In the genomic region with DNA sequence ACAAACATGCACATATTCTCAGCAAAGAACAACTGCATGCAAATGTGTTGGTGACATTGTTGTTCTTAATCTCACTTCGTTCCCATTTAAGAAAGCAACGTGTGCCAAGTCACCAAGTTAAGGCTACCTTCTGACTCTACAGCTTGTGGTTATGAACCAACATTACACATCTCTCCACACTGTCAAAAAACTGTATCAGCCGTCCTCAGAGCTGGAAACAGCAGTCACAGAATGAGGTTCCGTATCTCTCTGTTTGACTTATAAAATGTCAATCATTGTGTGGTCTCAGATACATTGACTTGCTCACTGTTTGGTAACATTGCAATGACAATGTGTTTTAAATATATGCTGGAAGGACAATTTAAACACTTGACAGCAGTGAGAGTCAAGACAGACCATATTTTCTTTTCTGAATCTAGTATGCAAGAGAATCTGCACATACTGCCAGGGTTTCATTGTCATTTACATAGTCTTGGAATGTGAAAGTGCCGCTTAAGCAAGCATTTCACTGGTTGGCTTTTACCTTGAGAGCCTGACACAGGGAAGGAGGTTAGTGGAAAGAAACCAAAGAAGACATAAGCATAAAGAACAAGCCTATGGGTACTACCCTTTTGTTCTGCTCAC, we compare ENCODE assay signal across 23 mouse cellular contexts. TPM values are rescaled to one million over a fixed set of nuclear protein-coding genes. Genes with fewer than 3 reads are reported as not detected.
DNase-seq lines count a peak whose midpoint lies in the region; ATAC-seq and TF ChIP-seq lines count a peak whose summit lies in the region.
"Had no signal": no experiment of that assay in that cellular context is flagged by ENCODE, and none has a peak within 500 bp of the region (broad histone marks: within the 10 kb centered on the region; RNA-seq: fewer than 3 reads in every experiment).

No protein-coding gene starts in this region.

- H3K36me3 ChIP-seq in forebrain, embryonic 14.5 days (ENCODE audit: control insufficient read depth, insufficient read depth, low read length), result no peaks in the 10 kb centered on the region
- no peaks in the 10 kb centered on the region for H3K36me3 ChIP-seq in forebrain, embryonic 11.5 days (ENCODE audit: control insufficient read depth, insufficient read depth, low read length)
- H3K36me3 ChIP-seq in forebrain, postnatal 0 days (ENCODE audit: insufficient read depth), result no peaks in the 10 kb centered on the region
- H3K36me3 ChIP-seq: embryonic facial prominence, embryonic 10.5 days; embryonic facial prominence, embryonic 12.5 days; G1E had no signal

- no peak overlapping the region for H3K9ac ChIP-seq in forebrain, embryonic 14.5 days (ENCODE audit: low read length)
- H3K9ac ChIP-seq in forebrain, embryonic 11.5 days (ENCODE audit: low read length), result no peak overlapping the region
- H3K9ac ChIP-seq in forebrain, postnatal 0 days, result no peak overlapping the region
- H3K9ac ChIP-seq: embryonic facial prominence, embryonic 12.5 days had no signal

- 82% methylated on average over 5 of the region's 5 CpGs for WGBS in forebrain, embryonic 14.5 days
- WGBS in forebrain, embryonic 11.5 days, result 89% methylated on average over 5 of the region's 5 CpGs
- WGBS in forebrain, postnatal 0 days, result 60% methylated on average over 5 of the region's 5 CpGs

- no peak overlapping the region for H3K4me2 ChIP-seq in forebrain, embryonic 14.5 days (ENCODE audit: low read length)
- H3K4me2 ChIP-seq in forebrain, embryonic 11.5 days (ENCODE audit: low read depth, low read length, severe bottlenecking), result no peak overlapping the region
- H3K4me2 ChIP-seq in forebrain, postnatal 0 days (ENCODE audit: low read depth), result no peak overlapping the region
- H3K4me2 ChIP-seq: embryonic facial prominence, embryonic 12.5 days had no signal

- H3K4me1 ChIP-seq in forebrain, embryonic 14.5 days (ENCODE audit: control insufficient read depth, insufficient read depth, low read length), result peaks cover 11% of the 10 kb centered on the region
- no peaks in the 10 kb centered on the region for H3K4me1 ChIP-seq in forebrain, embryonic 11.5 days (replicated peaks; ENCODE audit: control insufficient read depth, insufficient read depth, low read length)
- H3K4me1 ChIP-seq in forebrain, postnatal 0 days (ENCODE audit: insufficient read depth), result peaks cover 8% of the 10 kb centered on the region
- H3K4me1 ChIP-seq: embryonic facial prominence, embryonic 10.5 days; embryonic facial prominence, embryonic 12.5 days had no signal

- peak; percentile 44; the same call in 1 of the 2 replicates for ATAC-seq in forebrain, embryonic 14.5 days
- no peak for ATAC-seq in forebrain, embryonic 11.5 days (replicated peaks; ENCODE audit: low FRiP score)
- ATAC-seq in common myeloid progenitor, adult 5-6 weeks (replicated peaks; ENCODE audit: low read depth, poor library complexity, severe bottlenecking), result peak; percentile 65
- ATAC-seq in forebrain, postnatal 0 days, result peak; percentile 85
- ATAC-seq: activated CD4-positive, CD25-positive, alpha-beta regulatory T cell, adult 4 months; CD4-positive, CD25-positive, alpha-beta regulatory T cell, adult 4 months; Patski had no signal

- H3K9me3 ChIP-seq in forebrain, embryonic 14.5 days (replicated peaks; ENCODE audit: control insufficient read depth, low read length), result no peaks in the 10 kb centered on the region
- no peaks in the 10 kb centered on the region for H3K9me3 ChIP-seq in forebrain, embryonic 11.5 days (ENCODE audit: control insufficient read depth, low read length)
- H3K9me3 ChIP-seq in forebrain, postnatal 0 days (ENCODE audit: low read length), result no peaks in the 10 kb centered on the region
- H3K9me3 ChIP-seq: embryonic facial prominence, embryonic 10.5 days; embryonic facial prominence, embryonic 12.5 days; G1E had no signal

- no peak overlapping the region for H3K27ac ChIP-seq in forebrain, embryonic 14.5 days (ENCODE audit: low read depth, low read length)
- no peak overlapping the region for H3K27ac ChIP-seq in forebrain, embryonic 11.5 days (ENCODE audit: low read depth, low read length)
- no peak overlapping the region for H3K27ac ChIP-seq in forebrain, postnatal 0 days (ENCODE audit: low read depth, low read length)
- no peak overlapping the region for H3K27ac ChIP-seq in gastrocnemius, adult 2 months
- H3K27ac ChIP-seq: embryonic facial prominence, embryonic 10.5 days; embryonic facial prominence, embryonic 12.5 days had no signal

- no peak for TF ChIP-seq CTCF in forebrain, postnatal 0 days (IDR thresholded peaks at IDR 0.05; ENCODE audit: low read depth)
- TF ChIP-seq CTCF in gastrocnemius, adult 2 months (IDR thresholded peaks at IDR 0.05), result no peak

- intact Hi-C loops in gastrocnemius, adult 2 months (cut with DNase I), result no loop called here

- peak; percentile 26 for DNase-seq in forebrain, embryonic 14.5 days (ENCODE audit: low spot score)
- no peak for DNase-seq in forebrain, embryonic 11.5 days (ENCODE audit: low spot score)
- peak; percentile 23 for DNase-seq in 416B (ENCODE audit: low read depth)
- DNase-seq in forebrain, postnatal 0 days, result peak; percentile 51
- DNase-seq in gastrocnemius, adult 2 months, result no peak
- no peak for DNase-seq in kidney, postnatal 10 days
- DNase-seq: adrenal gland, postnatal 10 days; adrenal gland, postnatal 25 days; B cell, adult 2 months; cerebellum, adult 11 months; cerebellum, adult 18-20 months; cerebellum, adult 8-10 months; cerebellum, adult 9-11 months; cerebellum, postnatal 14 days; cerebellum, postnatal 36 days had no signal

- H3K4me3 ChIP-seq in forebrain, embryonic 14.5 days (ENCODE audit: low read depth, low read length), result no peak overlapping the region
- no peak overlapping the region for H3K4me3 ChIP-seq in forebrain, embryonic 11.5 days (ENCODE audit: low read depth, low read length)
- H3K4me3 ChIP-seq in forebrain, postnatal 0 days (ENCODE audit: low read depth, low read length), result no peak overlapping the region
- no peak overlapping the region for H3K4me3 ChIP-seq in gastrocnemius, adult 2 months
- H3K4me3 ChIP-seq: embryonic facial prominence, embryonic 10.5 days; embryonic facial prominence, embryonic 12.5 days had no signal

- no peaks in the 10 kb centered on the region for H3K27me3 ChIP-seq in forebrain, embryonic 14.5 days (replicated peaks; ENCODE audit: control insufficient read depth, insufficient read depth, low read length)
- no peaks in the 10 kb centered on the region for H3K27me3 ChIP-seq in forebrain, embryonic 11.5 days (ENCODE audit: control insufficient read depth, insufficient read depth, low read length)
- no peaks in the 10 kb centered on the region for H3K27me3 ChIP-seq in forebrain, postnatal 0 days (ENCODE audit: insufficient read depth, low read length)
- H3K27me3 ChIP-seq: CH12.LX; embryonic facial prominence, embryonic 12.5 days; Patski had no signal

RNA-seq across cellular contexts. Expression of gene Tank, which starts 20.4 kb away (rescaled TPM):
- 36.8 and 38.9 TPM in 2 replicates for polyA plus RNA-seq in forebrain, embryonic 14.5 days (2014; fragmentation: Nextera tagmentation; extraction: Ambion mirVana)
- 33.3 and 33.8 TPM in 2 replicates for polyA plus RNA-seq in forebrain, embryonic 11.5 days (2014; fragmentation: Nextera tagmentation; extraction: Ambion mirVana)
- total RNA-seq in common myeloid progenitor, adult 5-6 weeks (2017), result 63.9 and 64.1 TPM in 2 replicates
- 26.9 and 35.5 TPM in 2 replicates for total RNA-seq in forebrain, postnatal 0 days (2014; rRNA removed)
- polyA plus RNA-seq in forebrain, postnatal 0 days (2015; fragmentation: Nextera tagmentation; extraction: Ambion mirVana), result 22.5 and 24.5 TPM in 2 replicates
- 10 to 100 TPM; 15.6 to 17.8 TPM for total RNA-seq in gastrocnemius, adult 2 months (2021)

Comparison
In these comparisons a context has a peak if more than half of its experiments do, and no peak if none do; other contexts are left out.
1. DNase-seq: peak in forebrain, embryonic 14.5 days (single experiment), 416B (single experiment) and forebrain, postnatal 0 days (single experiment); none in forebrain, embryonic 11.5 days (single experiment), gastrocnemius, adult 2 months (single experiment) and kidney, postnatal 10 days (single experiment).